Mouse (Mus musculus): ENCODE results near the gene Nkx2-1.

The Nkx2-1 gene

GRCm38 (mm10) chr12:56522191-56522590 is 14.5 kb downstream of the Nkx2-1 start:
- no peak for DNase-seq (ENCODE audit: low read depth, low spot score)

GRCm38 (mm10) chr12:56521106-56521840 is 15.4 kb downstream of the Nkx2-1 start:
- DNase-seq (ENCODE audit: low read depth, low spot score) = no peak

- DNase-seq (ENCODE audit: low read depth, low spot score) = no peak
Measured at GRCm38 (mm10) chr12:56520396-56521105, 16.2 kb downstream of the Nkx2-1 start.

GRCm38 (mm10) chr12:56519738-56520191 is 16.9 kb downstream of the Nkx2-1 start:
- no peak for DNase-seq (ENCODE audit: low read depth, low spot score)

GRCm38 (mm10) chr12:56519071-56519737 is 17.5 kb downstream of the Nkx2-1 start:
- DNase-seq (ENCODE audit: low read depth, low spot score) = no peak

- no peak for DNase-seq (ENCODE audit: low read depth, low spot score)
Measured at GRCm38 (mm10) chr12:56518221-56518620, 18.5 kb downstream of the Nkx2-1 start.

GRCm38 (mm10) chr12:56514831-56515230 is 21.9 kb downstream of the Nkx2-1 start:
- DNase-seq (ENCODE audit: low read depth, low spot score) = no peak

GRCm38 (mm10) chr12:56508413-56508812 is 28.3 kb downstream of the Nkx2-1 start:
- DNase-seq (ENCODE audit: low read depth, low spot score) = no peak

GRCm38 (mm10) chr12:56487046-56487445 is 49.7 kb downstream of the Nkx2-1 start:
- no peak for DNase-seq (ENCODE audit: low read depth, low spot score)

- no peak for DNase-seq (ENCODE audit: low read depth, low spot score)
Measured at GRCm38 (mm10) chr12:56482606-56483005, 54.1 kb downstream of the Nkx2-1 start.

All from retina, adult 2 months (tissue).